Mouse (Mus musculus) heart, postnatal 36 days (tissue): ENCODE measurements around the gene Dram1. TPM values are rescaled to one million over a fixed set of nuclear protein-coding genes. Genes with fewer than 3 reads are reported as not detected.

Experiments
- DNase-seq, 2 experiments: peaks; one replicate each; pipeline ENCODE4 v3.0.0; 2021 to 2022
- intact Hi-C: fragments of 180-260 bp; cut with DNase I; formaldehyde crosslinking; loops from one replicate; pipeline ENCODE4 v1.15.1; 2025
- total RNA-seq, 2 experiments: library from RNA; stranded (reverse); gene quantifications; 2 replicates each; pipeline ENCODE4 v1.2.3; 2021

The Dram1 gene
- total RNA-seq, 2 experiments from 2014 or later: 3.0 to 3.9 TPM

GRCm38 (mm10) chr10:88306235-88306634 is 72.6 kb downstream of the Dram1 start:
- intact Hi-C loops: loop anchor here (5.0 kb wide), 1 partner anchor 709 kb away; no protein-coding TSS in a partner anchor

GRCm38 (mm10) chr10:88304302-88304701 is 74.6 kb downstream of the Dram1 start:
- DNase-seq: peak; percentile 76 to 82
- intact Hi-C loops: loop anchor here (2.0 to 5.0 kb wide), 2 partner anchors 447 to 656 kb away; partner anchors contain the start of gene Igf1

More at GRCm38 (mm10) chr10:88306235-88306634, 72.6 kb downstream of the Dram1 start:
- no peak for DNase-seq

- DNase-seq: peak; percentile 18 to 25
- intact Hi-C loops: loop anchor here (5.0 kb wide), 1 partner anchor 446 kb away; the partner anchor contains the start of gene Igf1
Observed at GRCm38 (mm10) chr10:88303079-88303478, 75.8 kb downstream of the Dram1 start.

GRCm38 (mm10) chr10:88301802-88302470 is 76.9 kb downstream of the Dram1 start:
- intact Hi-C loops: loop anchor here (1.0 to 5.0 kb wide), 2 partner anchors 445 to 750 kb away; partner anchors contain the start of gene Igf1
- no peak for DNase-seq

GRCm38 (mm10) chr10:88296991-88297390 is 81.9 kb downstream of the Dram1 start:
- DNase-seq: peak; percentile 28 to 41
- intact Hi-C loops: no loop called here

GRCm38 (mm10) chr10:88295091-88295490 is 83.8 kb downstream of the Dram1 start:
- DNase-seq: peak in 1 of 2 experiments; percentile 17
- intact Hi-C loops: no loop called here

GRCm38 (mm10) chr10:88288061-88288460 is 90.8 kb downstream of the Dram1 start:
- no peak for DNase-seq
- intact Hi-C loops: no loop called here

- no peak for DNase-seq
Observed at GRCm38 (mm10) chr10:88287261-88287660, 91.6 kb downstream of the Dram1 start.

GRCm38 (mm10) chr10:88284343-88284990 is 94.4 kb downstream of the Dram1 start:
- intact Hi-C loops: no loop called here
- DNase-seq: no peak

More at GRCm38 (mm10) chr10:88287261-88287660, 91.6 kb downstream of the Dram1 start:
- intact Hi-C loops: no loop called here

- DNase-seq: no peak
- intact Hi-C loops: no loop called here
Observed at GRCm38 (mm10) chr10:88281699-88282098, 97.2 kb downstream of the Dram1 start.

- intact Hi-C loops: no loop called here
- no peak for DNase-seq
Observed at GRCm38 (mm10) chr10:88274045-88274444, 104.8 kb downstream of the Dram1 start.

Other genes with a start within 250 kb of the Dram1 start
- under 1 TPM; 0.64 to 0.81 TPM for gene Parpbp, start 232.1 kb downstream of the Dram1 start, total RNA-seq
- gene Nup37, start 232.1 kb downstream of the Dram1 start, total RNA-seq: 1 to 10 TPM; 6.7 TPM
- 10 to 100 TPM; 31.6 to 34.1 TPM for gene Washc3, start 178.0 kb downstream of the Dram1 start, total RNA-seq
- 10 to 100 TPM; 31.2 to 32.1 TPM for gene Gnptab, start 52 bp upstream of the Dram1 start, total RNA-seq
- gene Sycp3, start 80.5 kb upstream of the Dram1 start, total RNA-seq: under 1 TPM in 1 of 2 experiments, not detected in 1; 0.25 TPM
- gene Chpt1, start 125.0 kb upstream of the Dram1 start, total RNA-seq: 100 to 1,000 TPM; 321 to 351 TPM
- gene Mybpc1, start 226.1 kb upstream of the Dram1 start, total RNA-seq: under 1 TPM; 0.39 to 0.49 TPM